Mouse (Mus musculus) lung, embryonic 15.5 days (tissue): ENCODE data around the gene Ccndbp1. TPM values are rescaled to one million over a fixed set of nuclear protein-coding genes. Genes with fewer than 3 reads are reported as not detected.
"Not testable (repeated sequence)": the region's sequence is repeated elsewhere in the genome, so short reads cannot be mapped to it uniquely, and the experiment has no call there.

Experiments used
- ATAC-seq: fragments of 200-750 bp; cut with Nextera tagmentation; 2 replicates; pipeline ENCODE4 v1.8.0; 2017; ENCODE audit warnings: moderate number of reproducible peaks, borderline replicate concordance; ENCODE audit not compliant: low FRiP score, low TSS enrichment; ENCODE audit errors: extremely low read depth
- H3K27ac ChIP-seq: fragments of 300-500 bp; sonication (generic); 2 replicates; pipeline ENCODE4 v1.5.1; 2015; ENCODE audit warnings: moderate library complexity, mild to moderate bottlenecking, inconsistent platforms
- H3K27me3 ChIP-seq: fragments of 300-500 bp; sonication (generic); 2 replicates; pipeline ENCODE4 v1.6.1; 2015; ENCODE audit warnings: inconsistent platforms
- H3K36me3 ChIP-seq: fragments of 300-500 bp; sonication (generic); 2 replicates; pipeline ENCODE4 v1.6.1; 2015; ENCODE audit warnings: inconsistent platforms
- H3K4me1 ChIP-seq: fragments of 300-500 bp; sonication (generic); 2 replicates; pipeline ENCODE4 v1.6.1; 2015; ENCODE audit warnings: inconsistent platforms
- H3K4me2 ChIP-seq: fragments of 300-500 bp; sonication (generic); 2 replicates; pipeline ENCODE4 v1.6.1; 2015; ENCODE audit warnings: inconsistent platforms, mild to moderate bottlenecking, moderate library complexity
- H3K4me3 ChIP-seq: fragments of 300-500 bp; sonication (generic); 2 replicates; pipeline ENCODE4 v1.5.1; 2015; ENCODE audit warnings: mild to moderate bottlenecking, inconsistent platforms
- H3K9ac ChIP-seq: fragments of 300-500 bp; sonication (generic); 2 replicates; pipeline ENCODE4 v1.6.1; 2015; ENCODE audit warnings: inconsistent platforms
- H3K9me3 ChIP-seq: fragments of 300-500 bp; sonication (generic); 2 replicates; pipeline ENCODE4 v1.6.1; 2016; ENCODE audit warnings: inconsistent platforms
- WGBS: fragments of 180-500 bp; shearing (Covaris S2); methylation state at CpG from one replicate; pipeline ENCODE4 v1.1.7; 2015; 5-methylcytosine and 5-hydroxymethylcytosine counted together
- polyA plus RNA-seq: library from polyadenylated mRNA; unstranded; fragments of >200 nt; fragmentation: Nextera tagmentation; extraction: Ambion mirVana; gene quantifications from 2 replicates; pipeline ENCODE4 v1.2.1, GENCODE M21; 2015

The Ccndbp1 gene
- polyA plus RNA-seq: 38.4 and 39.2 TPM in 2 replicates

DNA sequence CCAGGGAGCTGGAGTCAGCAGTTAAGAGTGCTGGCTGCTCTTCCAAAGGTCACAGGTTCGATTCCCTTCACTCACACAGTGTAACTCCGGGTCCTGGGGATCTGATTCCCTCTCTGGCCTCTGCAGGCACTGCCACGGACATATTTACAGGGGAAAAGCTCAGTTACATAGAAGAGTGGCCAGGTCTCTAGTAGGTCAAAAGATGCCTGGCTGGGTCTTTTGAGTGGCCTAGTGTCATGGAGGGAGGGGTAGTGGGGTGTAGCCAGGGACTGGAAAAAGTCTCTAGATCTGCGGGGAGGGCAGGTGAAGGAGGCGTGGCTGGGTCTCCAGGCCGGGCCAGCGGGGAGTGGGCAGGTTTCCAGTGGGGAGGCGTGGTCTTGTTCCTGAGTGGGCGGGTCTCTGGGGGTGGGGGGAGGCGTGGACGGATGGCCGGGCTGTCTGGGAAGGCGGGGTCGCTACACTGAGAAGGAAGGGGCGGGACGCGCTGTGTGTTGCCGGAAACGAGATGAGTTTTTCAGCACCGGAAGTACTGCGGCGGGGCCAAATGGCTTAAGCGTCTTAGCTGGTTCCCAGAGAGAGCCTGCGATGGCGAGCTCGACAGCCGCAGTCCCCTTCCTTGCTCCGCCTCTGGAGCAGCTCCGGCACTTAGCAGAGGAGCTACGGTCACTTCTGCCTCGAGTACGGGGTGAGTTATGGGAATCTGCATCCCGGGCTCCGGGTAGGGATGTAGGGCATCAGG, at the start of gene Ccndbp1:
TSS of gene Ccndbp1 (plus strand) at position 479 of the 739 bp plus-strand sequence.
- WGBS: 1% methylated on average over 34 of the region's 34 CpGs
- H3K9me3 ChIP-seq: no peaks in the 10 kb centered on the region
- H3K36me3 ChIP-seq: no peaks in the 10 kb centered on the region
- H3K4me1 ChIP-seq: peaks cover 10% of the 10 kb centered on the region; the same call in 1 of the 2 replicates
- H3K4me3 ChIP-seq: peak within 1 kb of the TSS; percentile 70
- no peaks in the 10 kb centered on the region for H3K27me3 ChIP-seq
- peak; percentile 97 for ATAC-seq
- peak within 1 kb of the TSS; percentile 61 for H3K9ac ChIP-seq
- no peak within 1 kb of the TSS for H3K27ac ChIP-seq
- peak within 1 kb of the TSS; percentile 78 for H3K4me2 ChIP-seq

DNA sequence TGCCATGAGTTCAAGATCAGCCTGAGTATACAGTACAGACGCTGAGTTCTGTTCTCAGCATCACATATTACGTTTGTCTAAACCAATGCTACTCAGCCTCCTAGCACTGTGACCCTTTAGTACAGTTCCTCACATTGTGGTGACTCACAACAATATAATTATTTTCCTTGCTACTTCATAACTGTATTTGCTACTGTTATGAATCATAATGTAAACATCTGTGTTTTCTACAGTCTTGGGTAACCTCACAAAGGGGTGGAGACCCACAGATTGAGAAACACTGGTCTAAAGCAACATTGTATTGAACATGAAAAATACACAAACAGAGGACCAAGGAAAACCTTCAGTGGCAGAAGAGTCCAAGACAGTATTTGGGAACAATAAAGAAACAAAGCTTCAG, 48.8 kb upstream of the Ccndbp1 start:
- H3K27ac ChIP-seq: peak overlapping the region; percentile 65
- H3K27me3 ChIP-seq: no peaks in the 10 kb centered on the region
- WGBS: 67% methylated on average over 2 of the region's 2 CpGs
- ATAC-seq: no peak
- H3K4me1 ChIP-seq: peaks cover 23% of the 10 kb centered on the region; the same call in 1 of the 2 replicates
- H3K4me3 ChIP-seq: no peak overlapping the region
- H3K4me2 ChIP-seq: no peak overlapping the region
- no peaks in the 10 kb centered on the region for H3K9me3 ChIP-seq
- peaks cover 8% of the 10 kb centered on the region; the same call in 1 of the 2 replicates for H3K36me3 ChIP-seq
- no peak overlapping the region for H3K9ac ChIP-seq

DNA sequence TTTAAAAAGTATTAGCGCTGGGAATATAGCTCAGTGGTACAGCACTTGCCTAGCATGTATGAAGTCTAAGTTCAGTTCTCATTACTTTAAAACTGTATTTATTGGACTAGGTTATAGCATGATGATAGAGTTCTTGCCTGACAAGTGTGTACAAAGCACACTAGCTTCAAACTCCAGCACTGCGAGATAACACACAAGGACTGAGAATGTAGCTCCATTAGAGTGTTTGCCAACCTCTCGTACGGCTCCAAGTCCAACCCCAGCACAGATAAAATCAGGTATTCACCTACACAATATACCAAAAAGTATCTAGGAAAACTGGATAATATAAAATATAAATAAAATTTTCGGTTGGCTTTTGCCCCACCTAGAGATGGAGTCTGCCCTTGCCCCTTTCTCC, 48.4 kb upstream of the Ccndbp1 start:
- 67% methylated on average over 5 of the region's 5 CpGs for WGBS
- Histone ChIP-seq H3K27me3 (no peaks in the 10 kb centered on the region), H3K4me2 (no peak overlapping the region), H3K9me3 (no peaks in the 10 kb centered on the region), H3K27ac (peak overlapping the region; percentile 65), H3K4me3 (no peak overlapping the region), H3K36me3 (0 out of 2 replicates have a peak, but pooled peaks cover 5% of the 10 kb centered on the region), H3K4me1 (peaks cover 23% of the 10 kb centered on the region; the same call in 1 of the 2 replicates), H3K9ac (no peak overlapping the region)
- peak; percentile 72; the same call in 1 of the 2 replicates for ATAC-seq

DNA sequence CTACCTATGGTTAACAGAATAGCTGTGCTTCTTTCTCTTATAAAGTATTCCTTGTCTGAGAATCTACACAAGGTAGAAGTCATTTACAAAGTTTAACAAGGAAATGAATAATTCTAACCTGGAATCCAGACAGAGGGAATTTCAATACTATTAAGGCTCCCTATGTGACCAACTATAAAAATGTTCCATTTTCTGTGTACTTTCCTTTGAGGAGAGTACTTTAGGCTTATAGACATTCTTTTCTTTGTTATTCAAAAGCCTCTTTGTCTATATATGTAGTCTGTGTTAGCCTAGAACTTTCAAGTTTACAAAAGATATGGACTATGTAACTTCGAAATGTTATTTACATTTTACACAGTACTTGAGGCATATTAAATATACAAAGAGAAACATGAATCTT, 47.9 kb upstream of the Ccndbp1 start:
- Histone ChIP-seq H3K9me3 (no peaks in the 10 kb centered on the region), H3K4me2 (no peak overlapping the region), H3K9ac (no peak overlapping the region), H3K4me1 (peaks cover 23% of the 10 kb centered on the region; the same call in 1 of the 2 replicates), H3K27me3 (no peaks in the 10 kb centered on the region), H3K36me3 (0 out of 2 replicates have a peak, but pooled peaks cover under 1% of the 10 kb centered on the region), H3K27ac (peak overlapping the region; percentile 65), H3K4me3 (no peak overlapping the region)
- peak; percentile 62 for ATAC-seq
- 48% methylated on average over 1 of the region's 1 CpGs for WGBS

DNA sequence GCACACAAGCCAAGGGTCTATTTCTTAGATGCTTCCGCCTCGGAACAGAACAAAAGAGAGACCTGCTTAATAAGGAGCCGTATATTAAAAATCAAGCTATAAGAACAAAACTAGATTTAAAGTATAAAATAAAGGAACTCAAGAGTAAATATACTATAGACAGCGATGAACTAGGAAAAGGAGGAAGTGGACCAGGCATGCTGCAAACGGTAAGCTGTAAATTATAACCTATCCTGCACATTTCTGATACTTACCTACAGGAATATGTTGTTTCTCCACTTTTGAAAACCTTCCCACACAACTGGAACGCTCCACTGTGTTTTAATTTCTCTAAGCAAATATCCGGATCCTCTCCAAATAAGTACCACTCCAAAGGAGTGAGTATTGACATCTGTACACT, 45.1 kb upstream of the Ccndbp1 start:
- Histone ChIP-seq H3K9me3 (no peaks in the 10 kb centered on the region), H3K27ac (no peak overlapping the region), H3K9ac (no peak overlapping the region), H3K4me1 (peaks cover 30% of the 10 kb centered on the region; the same call in 1 of the 2 replicates), H3K4me3 (no peak overlapping the region), H3K27me3 (no peaks in the 10 kb centered on the region), H3K4me2 (no peak overlapping the region), H3K36me3 (no peaks in the 10 kb centered on the region)
- WGBS: 72% methylated on average over 7 of the region's 7 CpGs
- no peak for ATAC-seq

DNA sequence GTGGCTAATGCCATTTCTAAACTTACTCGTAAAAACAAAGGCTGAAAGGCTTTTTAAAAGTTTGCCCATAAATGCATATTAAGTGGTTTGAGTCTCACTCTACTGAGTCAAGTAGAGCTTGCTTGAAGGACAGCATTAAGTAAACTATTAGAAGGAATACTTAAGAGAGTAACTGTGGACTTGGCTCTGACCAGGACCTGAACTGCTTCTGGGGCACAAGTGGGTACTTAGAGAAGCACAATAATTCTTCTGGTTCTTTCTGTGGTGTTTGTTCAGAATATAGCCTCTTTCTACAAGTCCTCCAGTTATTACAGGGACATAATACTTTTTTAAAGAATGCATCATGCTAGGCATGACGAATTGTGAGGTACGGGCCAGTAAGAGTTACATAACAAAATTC, 42.7 kb upstream of the Ccndbp1 start:
- H3K9me3 ChIP-seq: no peaks in the 10 kb centered on the region
- H3K27me3 ChIP-seq: no peaks in the 10 kb centered on the region
- no peak overlapping the region for H3K4me2 ChIP-seq
- no peaks in the 10 kb centered on the region for H3K36me3 ChIP-seq
- no peak overlapping the region for H3K9ac ChIP-seq
- WGBS: 55% methylated on average over 3 of the region's 3 CpGs
- H3K4me3 ChIP-seq: no peak overlapping the region
- no peak overlapping the region; the same call in 1 of the 2 replicates for H3K27ac ChIP-seq
- ATAC-seq: no peak
- peaks cover 27% of the 10 kb centered on the region; the same call in 1 of the 2 replicates for H3K4me1 ChIP-seq

DNA sequence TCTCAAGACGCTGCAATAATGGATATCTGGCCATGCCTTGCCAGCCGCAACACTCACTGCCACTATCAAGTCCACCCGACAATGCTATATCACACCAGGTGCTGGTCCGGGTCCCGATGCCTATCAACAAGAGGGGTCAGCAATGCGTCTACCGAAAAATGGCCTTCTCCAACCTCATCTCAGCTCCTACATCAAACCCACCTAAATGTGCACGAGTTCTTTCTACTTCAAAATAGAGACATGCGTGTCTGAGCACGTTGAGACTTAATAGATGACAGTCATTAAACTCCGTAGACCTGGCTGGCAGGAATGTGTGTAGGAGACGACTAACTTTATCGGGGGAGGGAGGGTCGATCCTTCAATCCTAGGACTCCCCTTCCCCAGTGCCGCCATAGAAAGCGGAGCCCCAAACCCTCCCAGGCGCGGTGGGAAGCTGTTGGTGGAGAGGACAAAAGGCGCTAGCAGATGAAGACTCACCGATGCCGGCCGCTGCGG, 38.1 kb upstream of the Ccndbp1 start:
- H3K27ac ChIP-seq: peak overlapping the region; percentile 76
- H3K4me3 ChIP-seq: peak overlapping the region; percentile 73
- no peaks in the 10 kb centered on the region for H3K36me3 ChIP-seq
- H3K4me1 ChIP-seq: peaks cover 16% of the 10 kb centered on the region; the same call in 1 of the 2 replicates
- peak; percentile 15; the same call in 1 of the 2 replicates for ATAC-seq
- no peaks in the 10 kb centered on the region for H3K9me3 ChIP-seq
- peak overlapping the region; percentile 69 for H3K9ac ChIP-seq
- 0 out of 2 replicates have a peak, but pooled peaks cover 5% of the 10 kb centered on the region for H3K27me3 ChIP-seq
- H3K4me2 ChIP-seq: peak overlapping the region; percentile 64
- 0% methylated on average over 20 of the region's 23 CpGs for WGBS

DNA sequence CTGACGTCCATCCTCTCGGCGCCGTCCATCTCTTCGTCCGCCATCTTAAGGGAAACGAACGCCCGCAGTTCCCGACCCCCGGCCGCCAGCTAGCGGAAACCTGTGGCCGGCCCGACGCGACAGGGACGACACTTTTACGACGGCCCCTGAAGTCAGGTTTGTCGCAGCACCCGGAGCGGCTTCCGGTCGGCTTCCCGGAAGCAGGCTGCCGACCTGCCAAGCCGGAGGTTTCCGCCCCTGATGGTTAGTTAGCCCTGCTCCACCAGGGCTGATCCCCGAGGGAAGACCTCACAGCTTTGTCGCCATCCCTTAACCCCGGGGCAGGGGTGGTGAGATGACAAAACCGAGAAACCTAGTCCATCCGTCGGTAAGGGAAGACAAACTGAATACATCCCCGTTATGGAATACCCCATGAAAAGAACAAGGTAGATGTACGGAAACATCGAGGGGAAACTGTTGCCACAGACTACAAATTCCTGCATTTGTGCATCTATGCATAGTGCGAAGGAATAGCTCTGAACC, 37.6 kb upstream of the Ccndbp1 start, which contains the start of gene Ubr1:
TSS of gene Ubr1 (minus strand) at position 157 of the 522 bp plus-strand sequence.
- Histone ChIP-seq H3K9me3 (no peaks in the 10 kb centered on the region), H3K4me2 (peak within 1 kb of the TSS; percentile 64), H3K4me1 (peaks cover 16% of the 10 kb centered on the region; the same call in 1 of the 2 replicates), H3K27me3 (0 out of 2 replicates have a peak, but pooled peaks cover 5% of the 10 kb centered on the region), H3K27ac (peak within 1 kb of the TSS; percentile 76), H3K36me3 (no peaks in the 10 kb centered on the region), H3K9ac (peak within 1 kb of the TSS; percentile 69), H3K4me3 (peak within 1 kb of the TSS; percentile 73)
- under 1% methylated on average over 35 of the region's 39 CpGs for WGBS
- ATAC-seq: peak; percentile 85; the same call in 1 of the 2 replicates

DNA sequence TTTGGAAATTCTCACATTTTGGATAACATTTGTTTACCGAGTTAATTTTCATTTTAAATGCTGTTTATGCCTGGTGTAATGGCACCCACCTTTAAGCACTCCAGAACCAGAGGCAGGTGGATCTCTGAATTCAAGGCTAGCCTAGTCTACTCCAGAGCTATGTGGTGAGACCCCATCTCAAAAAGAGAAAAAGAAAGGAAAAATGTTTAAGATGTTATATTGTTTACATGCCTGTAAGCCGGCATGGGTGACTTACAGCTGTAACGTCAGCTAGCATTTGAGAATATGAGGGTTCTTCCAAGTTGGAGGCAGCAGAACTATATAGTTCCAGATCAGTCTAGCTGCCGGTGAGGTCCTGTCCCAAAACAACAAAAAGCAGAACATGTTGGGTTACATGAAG, 36.4 kb upstream of the Ccndbp1 start:
- Histone ChIP-seq H3K9me3 (no peaks in the 10 kb centered on the region), H3K27me3 (0 out of 2 replicates have a peak, but pooled peaks cover 5% of the 10 kb centered on the region), H3K36me3 (no peaks in the 10 kb centered on the region), H3K4me2 (no peak overlapping the region), H3K27ac (no peak overlapping the region), H3K4me1 (peaks cover 10% of the 10 kb centered on the region; the same call in 1 of the 2 replicates), H3K4me3 (no peak overlapping the region), H3K9ac (no peak overlapping the region)
- no peak for ATAC-seq
- 77% methylated on average over 4 of the region's 4 CpGs for WGBS

DNA sequence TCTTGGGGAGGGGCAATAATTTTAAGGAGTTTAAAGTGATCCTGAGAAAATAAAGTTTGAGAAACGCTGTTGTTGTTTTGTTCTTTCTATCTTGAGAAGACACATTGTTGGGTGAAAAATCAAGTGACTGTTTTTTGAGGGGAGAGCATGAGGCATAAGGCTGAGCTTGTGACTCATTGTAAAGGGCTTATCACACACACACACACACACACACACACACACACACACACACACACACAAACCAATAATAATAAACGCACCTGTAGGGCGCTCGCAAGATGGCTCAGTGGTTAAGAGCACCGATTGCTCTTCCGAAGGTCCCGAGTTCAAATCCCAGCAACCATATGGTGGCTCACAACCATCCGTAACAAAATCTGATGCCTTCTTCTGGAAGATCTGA, 35.9 kb upstream of the Ccndbp1 start:
- not testable (repeated sequence) for H3K27ac ChIP-seq, H3K36me3 ChIP-seq, H3K4me3 ChIP-seq, ATAC-seq, H3K4me2 ChIP-seq, H3K9me3 ChIP-seq, H3K9ac ChIP-seq, H3K27me3 ChIP-seq
- 94% methylated on average over 8 of the region's 8 CpGs for WGBS
- H3K4me1 ChIP-seq: peaks cover 10% of the 10 kb centered on the region; the same call in 1 of the 2 replicates

DNA sequence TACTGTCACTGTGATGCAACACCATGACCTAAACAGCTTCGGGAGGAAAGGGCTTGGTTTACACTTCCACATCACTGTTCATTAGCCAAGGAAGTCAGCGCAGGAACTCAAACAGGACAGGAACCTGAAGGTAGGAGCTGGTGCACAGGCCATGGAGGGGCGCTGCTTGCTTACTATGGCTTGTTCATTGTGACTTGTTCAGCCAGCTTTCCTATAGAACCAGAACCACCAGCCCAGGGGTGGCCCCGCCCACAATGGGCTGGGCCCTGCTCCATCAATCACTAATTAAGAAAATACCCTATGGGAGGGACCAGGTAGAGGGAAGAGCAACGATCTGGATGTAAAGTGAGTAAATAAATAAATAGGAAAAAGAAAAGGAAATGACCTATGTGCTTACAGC, 35.2 kb upstream of the Ccndbp1 start:
- Histone ChIP-seq H3K4me2 (peak overlapping the region; percentile 10; the same call in 1 of the 2 replicates), H3K27me3 (0 out of 2 replicates have a peak, but pooled peaks cover 5% of the 10 kb centered on the region), H3K27ac (no peak overlapping the region), H3K36me3 (no peaks in the 10 kb centered on the region), H3K9me3 (no peaks in the 10 kb centered on the region), H3K4me1 (peaks cover 10% of the 10 kb centered on the region; the same call in 1 of the 2 replicates), H3K9ac (no peak overlapping the region), H3K4me3 (no peak overlapping the region)
- 16% methylated on average over 5 of the region's 5 CpGs for WGBS
- no peak for ATAC-seq
